Mouse (Mus musculus) right cerebral cortex, postnatal 4 days (tissue): Measurements from ENCODE around the gene Exph5.

Source experiments
- DNase-seq: peaks from one replicate; pipeline ENCODE4 v3.0.0-alpha.2; 2022

The Exph5 gene

DNA sequence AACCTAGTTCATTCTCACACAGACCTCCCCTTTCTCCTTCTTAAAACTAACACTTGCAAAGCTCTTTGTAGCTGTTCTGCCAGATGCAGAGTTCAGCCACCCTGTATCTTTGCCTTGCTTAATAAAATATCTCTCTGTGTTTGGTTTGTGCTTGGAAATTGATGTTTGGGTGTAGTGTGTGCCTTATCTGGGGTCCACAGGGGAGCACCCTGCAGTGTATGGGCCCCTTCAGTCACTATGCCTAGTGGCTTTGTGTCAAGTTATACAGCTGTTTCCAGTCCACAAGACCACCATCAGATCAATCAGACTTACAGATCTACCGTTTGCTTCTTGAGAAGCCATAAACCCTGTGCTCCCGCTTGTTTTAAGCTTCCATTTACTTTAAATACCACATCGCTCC is 108.0 kb downstream of the Exph5 start:
- DNase-seq, result no peak

DNA sequence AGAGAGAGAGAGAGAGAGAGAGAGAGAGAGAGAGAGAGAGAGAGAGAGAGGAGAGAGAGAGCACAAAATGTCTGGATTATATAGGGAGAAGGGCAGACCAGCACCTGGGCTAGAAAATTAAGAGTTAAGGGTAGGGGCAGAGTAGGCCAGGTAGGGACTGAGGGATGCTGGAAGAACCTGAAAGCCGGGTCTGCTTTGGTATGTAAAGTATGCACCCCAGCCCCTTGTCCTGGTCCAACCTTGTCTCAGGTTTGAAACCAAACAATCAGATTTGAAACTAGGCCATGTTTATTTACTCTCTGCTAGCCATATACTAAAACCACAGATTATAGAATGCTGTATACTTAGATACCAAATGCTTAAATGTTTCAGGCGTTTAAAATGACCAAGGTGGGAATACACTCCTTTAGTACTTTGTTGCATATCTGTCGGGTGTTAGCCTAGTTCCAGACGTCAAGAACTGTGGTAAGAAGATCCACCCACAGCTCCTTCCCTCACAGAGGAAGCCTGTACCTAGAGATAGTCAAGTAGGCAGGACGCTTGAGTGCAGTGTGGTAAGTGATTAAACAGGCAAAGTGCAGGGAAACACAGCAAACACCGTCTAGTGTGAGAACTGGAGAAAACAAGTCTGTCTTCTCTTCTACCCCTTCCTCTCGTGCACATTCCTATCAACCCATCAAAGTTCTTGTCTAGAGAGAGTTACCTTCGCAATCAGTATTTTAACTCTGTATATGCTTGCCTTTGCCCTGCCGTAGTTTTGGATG is 120.8 kb downstream of the Exph5 start:
- DNase-seq, result no peak

DNA sequence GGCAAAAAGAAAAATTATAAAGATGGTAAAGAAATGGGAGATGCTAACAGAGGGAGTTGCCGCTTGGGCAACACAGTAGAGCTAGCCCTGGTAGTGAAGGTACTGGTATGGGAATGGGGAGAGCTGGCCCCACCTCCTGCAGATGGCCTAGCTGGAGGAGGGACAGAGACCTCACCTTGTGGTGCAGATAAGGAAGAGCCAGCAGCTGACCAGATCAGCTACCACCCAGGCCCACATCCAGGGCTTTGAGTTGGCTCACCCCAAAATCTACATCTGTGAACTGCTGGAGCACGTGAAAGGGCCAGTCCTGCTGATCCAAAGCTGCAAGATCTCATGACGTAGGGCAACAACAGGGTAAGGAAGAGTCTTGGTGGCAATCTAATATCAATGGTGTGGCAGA is 125.3 kb downstream of the Exph5 start:
- DNase-seq, result no peak
